Mouse (Mus musculus) left cerebral cortex, adult 11 months (tissue): ENCODE measurements around the gene Tnc.

Experiments used
- DNase-seq: peaks from one replicate; pipeline ENCODE4 v3.0.0; 2022; ENCODE audit warnings: low spot score

Tnc gene

GRCm38 (mm10) chr4:64025591-64025990 is 21.2 kb downstream of the Tnc start:
- no peak for DNase-seq

- no peak for DNase-seq
Observed at GRCm38 (mm10) chr4:64024041-64024779, 22.6 kb downstream of the Tnc start.

- no peak for DNase-seq
Observed at GRCm38 (mm10) chr4:64020930-64021589, 25.8 kb downstream of the Tnc start.

- no peak for DNase-seq
Observed at GRCm38 (mm10) chr4:64020151-64020550, 26.7 kb downstream of the Tnc start.

GRCm38 (mm10) chr4:64011308-64011707 is 35.5 kb downstream of the Tnc start:
- DNase-seq = no peak

GRCm38 (mm10) chr4:64009936-64010335 is 36.9 kb downstream of the Tnc start:
- no peak for DNase-seq

- no peak for DNase-seq
Observed at GRCm38 (mm10) chr4:64005198-64005597, 41.6 kb downstream of the Tnc start.

GRCm38 (mm10) chr4:64003677-64004076 is 43.1 kb downstream of the Tnc start:
- DNase-seq = no peak

- DNase-seq = no peak
Observed at GRCm38 (mm10) chr4:64002168-64002567, 44.6 kb downstream of the Tnc start.

GRCm38 (mm10) chr4:64000788-64001187 is 46.0 kb downstream of the Tnc start:
- no peak for DNase-seq

GRCm38 (mm10) chr4:64000293-64000692 is 46.5 kb downstream of the Tnc start:
- DNase-seq = no peak

GRCm38 (mm10) chr4:63993462-63994113 is 53.2 kb downstream of the Tnc start:
- no peak for DNase-seq

GRCm38 (mm10) chr4:63990216-63990615 is 56.6 kb downstream of the Tnc start:
- DNase-seq = no peak

GRCm38 (mm10) chr4:63988090-63988489 is 58.7 kb downstream of the Tnc start:
- no peak for DNase-seq

- no peak for DNase-seq
Observed at GRCm38 (mm10) chr4:63986576-63986975, 60.2 kb downstream of the Tnc start.

- DNase-seq = no peak
Observed at GRCm38 (mm10) chr4:63983098-63983445, 63.7 kb downstream of the Tnc start.

GRCm38 (mm10) chr4:63982425-63983097 is 64.3 kb downstream of the Tnc start:
- DNase-seq = no peak

- DNase-seq = no peak
Observed at GRCm38 (mm10) chr4:63980211-63980794, 66.5 kb downstream of the Tnc start.

- DNase-seq = no peak
Observed at GRCm38 (mm10) chr4:63979635-63980034, 67.2 kb downstream of the Tnc start.

GRCm38 (mm10) chr4:63972536-63972935 is 74.3 kb downstream of the Tnc start:
- DNase-seq = no peak

GRCm38 (mm10) chr4:63971762-63972161 is 75.1 kb downstream of the Tnc start:
- no peak for DNase-seq

- DNase-seq = no peak
Observed at GRCm38 (mm10) chr4:63970925-63971324, 75.9 kb downstream of the Tnc start.
